Mouse (Mus musculus) cerebellum, postnatal 4 days (tissue): ENCODE results near the gene Rab6b.

ENCODE experiments used
- DNase-seq, 2 experiments: peaks; one replicate each; pipeline ENCODE4 v3.0.0; 2022; ENCODE audit warnings: low spot score in 2 of 2, mixed read lengths in 1 of 2

The Rab6b gene

GRCm38 (mm10) chr9:103205786-103206185 lies 94.2 kb downstream of the Rab6b start:
- DNase-seq, result no peak

DNA sequence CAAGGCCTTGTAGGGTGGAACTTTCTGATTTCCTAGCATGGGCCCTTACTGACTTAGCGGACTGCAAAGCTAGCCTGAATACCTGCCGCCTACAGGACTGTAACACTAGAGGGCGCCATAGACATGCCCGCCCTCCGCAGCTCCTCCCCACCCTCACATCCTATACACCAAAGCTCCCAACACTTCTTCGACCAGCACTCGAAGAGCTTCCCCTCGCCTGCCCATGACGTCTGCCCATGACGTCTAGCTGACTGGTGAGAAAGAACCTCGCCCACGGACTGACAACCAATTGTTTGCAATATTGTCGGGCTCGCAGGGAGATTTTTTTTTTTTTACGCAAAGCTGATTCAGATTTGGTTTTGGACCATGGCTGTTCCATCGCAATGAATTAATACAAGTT lies 96.3 kb downstream of the Rab6b start:
- DNase-seq, result peak in 1 of 2 experiments; percentile 57

- DNase-seq, result no peak
Measured at GRCm38 (mm10) chr9:103208802-103209423, 97.3 kb downstream of the Rab6b start.

- no peak for DNase-seq
Measured at GRCm38 (mm10) chr9:103212654-103213420, 101.2 kb downstream of the Rab6b start.

GRCm38 (mm10) chr9:103213631-103214030 lies 102.0 kb downstream of the Rab6b start:
- no peak for DNase-seq

GRCm38 (mm10) chr9:103214281-103214680 lies 102.7 kb downstream of the Rab6b start:
- DNase-seq, result no peak

- no peak for DNase-seq
Measured at GRCm38 (mm10) chr9:103224721-103225120, 113.1 kb downstream of the Rab6b start.

DNA sequence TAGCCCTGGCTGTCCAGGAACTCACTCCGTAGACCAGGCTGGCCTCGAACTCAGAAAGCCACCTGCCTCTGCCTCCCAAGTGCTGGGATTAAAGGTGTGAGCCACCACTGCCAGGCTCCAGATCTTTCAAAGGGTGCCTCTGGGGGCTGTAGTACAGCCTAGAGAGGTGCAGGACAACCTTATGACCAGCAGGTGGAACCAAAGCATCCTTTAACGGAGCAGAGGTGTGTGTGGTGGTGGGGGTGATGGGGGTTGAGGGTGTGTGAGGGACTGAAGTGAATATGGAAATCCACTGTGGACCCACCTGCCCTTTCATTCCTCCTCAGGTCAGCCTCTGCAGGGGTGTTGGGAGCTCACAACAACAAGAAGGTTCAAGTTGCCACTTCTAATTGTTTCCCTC lies 113.9 kb downstream of the Rab6b start:
- peak in 1 of 2 experiments; percentile 13 for DNase-seq

DNA sequence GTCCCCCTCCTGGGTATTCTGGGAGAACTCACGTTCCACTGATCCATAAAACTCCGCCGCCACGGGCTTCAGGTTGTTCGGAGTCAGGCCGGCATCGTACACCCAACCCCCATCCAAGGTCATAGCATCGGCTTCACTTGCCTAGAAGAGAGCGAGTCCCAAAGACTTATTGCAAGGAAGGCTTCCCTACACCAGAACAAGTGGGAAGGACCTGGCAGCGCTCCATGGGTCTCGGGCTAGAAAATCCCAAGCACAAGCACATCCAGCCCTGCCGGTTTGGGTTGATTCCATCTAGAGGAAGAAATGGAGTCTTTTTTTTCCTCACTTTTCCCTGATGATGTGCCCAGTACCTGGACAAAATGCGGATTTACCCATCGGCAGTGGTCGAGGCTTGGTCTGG lies 115.2 kb downstream of the Rab6b start:
- no peak for DNase-seq

- no peak for DNase-seq
Measured at GRCm38 (mm10) chr9:103227760-103228159, 116.2 kb downstream of the Rab6b start.

- DNase-seq, result no peak
Measured at GRCm38 (mm10) chr9:103228370-103229003, 116.9 kb downstream of the Rab6b start.

DNA sequence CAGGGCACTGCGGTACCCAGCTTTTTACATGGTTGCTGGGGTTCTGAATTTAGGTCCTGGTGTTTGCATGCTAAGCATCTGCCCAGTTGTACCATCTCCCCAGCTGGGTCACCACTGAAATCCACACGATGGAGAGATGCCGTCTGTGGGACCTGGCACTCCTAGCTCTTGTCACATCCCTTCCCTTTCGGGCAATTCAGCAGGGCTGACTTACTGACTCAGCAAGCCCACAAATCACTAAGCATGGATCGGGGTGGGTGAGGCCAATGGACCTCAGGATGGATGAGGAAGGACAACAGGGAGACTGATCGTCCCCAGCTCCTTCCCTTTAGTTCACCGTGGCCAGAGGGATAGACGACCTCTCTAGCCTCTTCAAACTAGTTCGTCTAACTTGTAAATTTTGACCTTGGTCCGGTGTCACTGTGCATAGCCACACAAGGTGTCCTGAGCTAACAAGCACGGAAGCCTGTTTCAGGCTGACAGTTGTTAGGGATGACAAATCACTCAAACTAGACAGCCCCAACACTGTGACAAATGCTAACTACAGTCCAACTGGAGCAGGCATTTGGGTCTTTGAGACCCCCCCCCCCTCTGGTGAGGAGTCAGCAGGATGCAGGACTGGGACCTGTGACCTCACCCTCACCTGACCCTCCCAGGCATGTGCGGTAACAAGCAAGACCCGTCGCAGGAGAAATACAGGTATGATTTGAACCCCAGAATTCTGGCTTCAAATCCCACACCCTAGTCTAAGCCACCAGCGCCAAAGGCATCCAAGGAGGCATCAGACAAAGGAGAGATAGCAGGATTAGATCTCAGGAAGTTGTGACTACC lies 117.7 kb downstream of the Rab6b start:
- DNase-seq, result no peak

DNA sequence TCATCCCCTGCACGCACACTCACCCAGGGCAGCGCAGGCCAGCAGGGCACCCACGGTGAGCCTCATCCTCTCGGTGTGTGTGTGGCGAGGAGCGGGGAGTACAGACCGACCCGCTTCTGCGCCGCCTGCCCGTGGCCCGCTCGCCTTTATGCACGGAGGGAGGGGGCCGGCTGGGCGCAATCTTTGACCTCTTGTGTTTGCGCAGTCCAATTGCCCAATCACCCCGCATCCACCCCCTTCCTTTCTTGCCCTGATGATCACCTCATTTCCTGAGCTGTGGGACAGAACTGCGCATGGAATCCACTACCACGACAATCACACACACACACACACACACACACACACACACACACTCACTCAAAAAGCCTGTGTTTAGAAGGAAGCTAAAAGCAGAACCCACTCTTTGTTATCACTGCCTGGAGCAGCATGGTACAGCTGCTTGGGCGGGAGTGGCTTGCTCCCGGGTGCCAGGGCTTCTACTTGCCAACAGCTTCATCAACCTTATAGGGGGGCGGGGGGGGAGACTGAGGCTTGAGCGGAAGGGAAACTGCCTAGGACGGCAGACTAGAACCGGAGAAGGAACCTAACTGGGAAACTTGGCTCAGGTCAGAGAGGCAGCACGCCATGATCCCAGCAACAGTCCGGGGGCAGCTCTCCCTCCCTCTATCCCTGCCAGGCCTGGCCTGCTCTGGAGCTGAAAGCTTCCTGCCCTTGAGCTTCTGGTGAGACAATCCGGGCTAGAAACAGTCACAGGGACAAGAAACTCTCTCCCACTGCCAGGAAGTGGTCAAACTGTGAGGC lies 118.8 kb downstream of the Rab6b start, which contains the start of the genes Gm20425 and Trf:
Gm20425 (minus strand) TSS at position 157 of the 801 bp plus-strand sequence.
Trf (minus strand) TSS at position 294 of the 801 bp plus-strand sequence.
- DNase-seq, result peak in 1 of 2 experiments; percentile 27

- no peak for DNase-seq
Measured at GRCm38 (mm10) chr9:103232232-103233005, 120.8 kb downstream of the Rab6b start.

DNA sequence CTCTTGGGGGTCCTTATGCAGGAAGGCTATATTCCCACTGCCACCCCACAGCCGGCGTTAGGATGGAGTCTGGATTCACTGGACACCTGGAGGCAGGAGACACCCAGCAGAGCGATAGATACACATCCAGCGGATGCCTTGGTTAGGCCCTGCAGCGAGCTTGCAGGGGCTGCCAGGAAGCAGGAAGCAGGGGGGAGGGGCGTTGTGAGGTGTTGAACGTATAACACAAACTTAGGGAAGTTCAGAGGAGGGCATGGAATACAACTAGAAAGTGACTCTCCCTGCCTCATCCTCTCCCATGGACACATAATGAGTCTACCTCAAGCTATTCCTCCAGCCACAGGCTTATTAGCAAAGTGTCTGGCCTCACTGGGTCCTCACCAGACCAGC lies 121.4 kb downstream of the Rab6b start:
- DNase-seq, result no peak

GRCm38 (mm10) chr9:103234059-103234458 lies 122.5 kb downstream of the Rab6b start:
- no peak for DNase-seq

DNA sequence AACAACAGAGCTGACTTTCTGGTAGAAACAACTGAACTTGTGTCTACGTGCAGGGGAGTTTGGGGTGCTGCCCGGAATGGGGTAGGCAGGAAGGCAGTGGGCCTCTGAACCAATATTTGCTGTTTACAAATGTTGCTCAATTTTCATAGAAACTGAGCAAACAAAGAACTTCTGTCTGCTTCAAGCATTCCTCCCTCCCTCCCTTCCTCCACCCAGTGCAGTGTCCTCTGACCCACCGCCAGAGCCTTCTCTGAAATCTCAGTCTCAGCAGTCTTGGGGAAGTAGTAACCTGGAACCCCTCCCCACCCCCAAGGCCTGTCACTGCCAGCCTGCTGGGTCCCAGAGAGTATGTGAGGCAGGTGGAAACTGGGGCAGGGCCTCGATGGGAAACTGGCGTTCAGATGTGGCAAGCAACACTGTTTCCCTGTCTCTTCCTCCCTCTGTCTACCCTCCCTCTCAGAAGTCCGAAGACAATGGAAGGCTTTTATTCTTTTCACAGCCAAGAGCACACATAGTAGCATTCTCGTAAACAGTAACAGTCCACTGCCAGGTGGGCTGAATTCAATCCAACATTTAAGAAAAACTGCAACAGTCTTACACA lies 123.1 kb downstream of the Rab6b start:
- no peak for DNase-seq
